In the genomic region with DNA sequence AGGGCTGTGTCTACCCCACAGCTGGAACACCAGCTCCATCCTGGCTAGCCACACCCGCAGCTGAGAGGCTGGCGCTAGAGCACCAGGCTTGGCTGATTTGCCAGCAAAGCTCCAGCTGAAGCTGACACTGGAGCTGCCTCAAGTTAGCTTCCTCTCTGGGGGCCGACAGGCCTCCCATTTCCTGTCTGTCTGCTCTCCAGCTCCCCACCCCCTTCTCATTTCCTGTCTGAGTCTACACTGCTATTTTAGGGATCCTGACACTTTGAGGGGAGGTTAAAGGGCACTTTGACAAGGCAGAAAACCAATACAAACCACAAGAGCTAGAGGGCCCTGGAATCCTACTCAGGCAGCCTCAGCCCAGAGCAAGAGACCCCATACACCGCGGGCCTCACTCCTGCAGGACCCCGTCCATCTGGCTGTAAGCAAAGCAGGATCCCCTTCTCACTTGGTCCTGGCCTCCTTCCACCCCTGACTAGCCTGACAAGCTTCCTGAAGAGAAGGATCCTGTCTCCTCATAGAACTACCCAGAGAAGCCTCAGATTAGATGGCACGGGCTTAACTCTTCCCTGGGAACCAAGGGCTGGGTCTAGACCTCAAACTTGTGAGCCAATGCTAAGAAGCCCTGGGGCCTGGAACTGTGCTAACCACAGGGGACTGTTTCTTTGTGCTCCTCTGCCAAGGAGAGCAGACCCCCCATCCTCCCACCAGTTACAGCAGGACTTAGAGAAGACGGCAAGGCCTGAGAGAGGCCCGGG, we compare ENCODE assay signal across 8 mouse cellular contexts. TPM values are rescaled to one million over a fixed set of nuclear protein-coding genes. Genes with fewer than 3 reads are reported as not detected.
A peak's percentile ranks its signal among the peaks of the same experiment; 100 is the strongest.
DNase-seq lines count a peak whose midpoint lies in the region; ATAC-seq and TF ChIP-seq lines count a peak whose summit lies in the region.

No protein-coding gene starts in this region.

- peak overlapping the region; percentile 22; the same call in 1 of the 2 replicates for H3K4me2 ChIP-seq in embryonic facial prominence, embryonic 15.5 days (replicated peaks)
- H3K4me2 ChIP-seq in heart, embryonic 15.5 days: peak overlapping the region; percentile 37
- H3K4me2 ChIP-seq in kidney, postnatal 0 days (ENCODE audit: low read length): peak overlapping the region; percentile 23
- H3K4me2 ChIP-seq in lung, postnatal 0 days (replicated peaks; ENCODE audit: low read depth, low read length): peak overlapping the region; percentile 17; the same call in 1 of the 2 replicates

- H3K9me3 ChIP-seq in embryonic facial prominence, embryonic 15.5 days (replicated peaks): no peaks in the 10 kb centered on the region
- no peaks in the 10 kb centered on the region for H3K9me3 ChIP-seq in heart, embryonic 15.5 days (replicated peaks)
- H3K9me3 ChIP-seq in kidney, postnatal 0 days (replicated peaks; ENCODE audit: low read length): no peaks in the 10 kb centered on the region
- no peaks in the 10 kb centered on the region for H3K9me3 ChIP-seq in lung, postnatal 0 days (ENCODE audit: low read length)

- no peak overlapping the region for H3K9ac ChIP-seq in embryonic facial prominence, embryonic 15.5 days
- peak overlapping the region; percentile 3; the same call in 1 of the 2 replicates for H3K9ac ChIP-seq in heart, embryonic 15.5 days
- no peak overlapping the region for H3K9ac ChIP-seq in kidney, postnatal 0 days (ENCODE audit: low read depth, low read length)
- H3K9ac ChIP-seq in lung, postnatal 0 days (replicated peaks; ENCODE audit: low read depth): no peak overlapping the region

- ATAC-seq in embryonic facial prominence, embryonic 15.5 days (ENCODE audit: insufficient number of reproducible peaks, low FRiP score, low TSS enrichment, low read depth): peak; percentile 88
- ATAC-seq in heart, embryonic 15.5 days (replicated peaks; ENCODE audit: insufficient number of reproducible peaks, insufficient read depth, low FRiP score, low read depth): peak; percentile 82
- ATAC-seq in kidney, postnatal 0 days (replicated peaks; ENCODE audit: low FRiP score, low read depth): peak; percentile 75
- ATAC-seq in lung, postnatal 0 days: peak; percentile 93

- H3K36me3 ChIP-seq in embryonic facial prominence, embryonic 15.5 days: peaks cover 37% of the 10 kb centered on the region
- peaks cover 17% of the 10 kb centered on the region for H3K36me3 ChIP-seq in heart, embryonic 15.5 days
- H3K36me3 ChIP-seq in kidney, postnatal 0 days (ENCODE audit: insufficient read depth, low read length): peaks cover 3% of the 10 kb centered on the region; the same call in 1 of the 2 replicates
- H3K36me3 ChIP-seq in lung, postnatal 0 days (ENCODE audit: insufficient read depth, low read length): no peaks in the 10 kb centered on the region
- no peaks in the 10 kb centered on the region for H3K36me3 ChIP-seq in small intestine, adult 2 months (ENCODE audit: control insufficient read depth, insufficient read depth, low read length)

- no peaks in the 10 kb centered on the region for H3K27me3 ChIP-seq in embryonic facial prominence, embryonic 15.5 days
- no peaks in the 10 kb centered on the region for H3K27me3 ChIP-seq in heart, embryonic 15.5 days
- no peaks in the 10 kb centered on the region for H3K27me3 ChIP-seq in kidney, postnatal 0 days (ENCODE audit: insufficient read depth, low read length)
- H3K27me3 ChIP-seq in lung, postnatal 0 days (replicated peaks; ENCODE audit: insufficient read depth, low read length): no peaks in the 10 kb centered on the region
- H3K27me3 ChIP-seq in small intestine, adult 2 months (ENCODE audit: control insufficient read depth, insufficient read depth, low read length): no peaks in the 10 kb centered on the region

- no peak overlapping the region for H3K4me3 ChIP-seq in embryonic facial prominence, embryonic 15.5 days (replicated peaks)
- H3K4me3 ChIP-seq in heart, embryonic 15.5 days: no peak overlapping the region
- no peak overlapping the region for H3K4me3 ChIP-seq in kidney, postnatal 0 days (replicated peaks; ENCODE audit: low read depth, low read length)
- no peak overlapping the region for H3K4me3 ChIP-seq in lung, postnatal 0 days (ENCODE audit: low read depth, low read length)
- H3K4me3 ChIP-seq in small intestine, adult 2 months (ENCODE audit: low read depth, low read length): no peak overlapping the region

- peak; percentile 96 for TF ChIP-seq EP300 in lung, postnatal 0 days (IDR thresholded peaks at IDR 0.05)

- peak overlapping the region; percentile 95 for H3K27ac ChIP-seq in embryonic facial prominence, embryonic 15.5 days (replicated peaks)
- peak overlapping the region; percentile 95 for H3K27ac ChIP-seq in heart, embryonic 15.5 days
- H3K27ac ChIP-seq in kidney, postnatal 0 days: peak overlapping the region; percentile 93
- H3K27ac ChIP-seq in lung, postnatal 0 days (ENCODE audit: low read length): peak overlapping the region; percentile 91
- peak overlapping the region; percentile 79 for H3K27ac ChIP-seq in small intestine, adult 2 months (ENCODE audit: insufficient read depth, low read depth, low read length)

- H3K4me1 ChIP-seq in embryonic facial prominence, embryonic 15.5 days: peaks cover 51% of the 10 kb centered on the region
- peaks cover 89% of the 10 kb centered on the region for H3K4me1 ChIP-seq in heart, embryonic 15.5 days (replicated peaks)
- H3K4me1 ChIP-seq in kidney, postnatal 0 days (replicated peaks; ENCODE audit: insufficient read depth, low read length): peaks cover 48% of the 10 kb centered on the region
- H3K4me1 ChIP-seq in lung, postnatal 0 days (ENCODE audit: insufficient read depth, low read depth, low read length): peaks cover 51% of the 10 kb centered on the region
- peaks cover 30% of the 10 kb centered on the region; the same call in 1 of the 2 replicates for H3K4me1 ChIP-seq in small intestine, adult 2 months (ENCODE audit: control insufficient read depth, insufficient read depth, insufficient read length, low read length)

- WGBS in embryonic facial prominence, embryonic 15.5 days: 14% methylated on average over 9 of the region's 9 CpGs
- WGBS in heart, embryonic 15.5 days: 19% methylated on average over 9 of the region's 9 CpGs
- WGBS in kidney, postnatal 0 days: 14% methylated on average over 9 of the region's 9 CpGs
- WGBS in lung, postnatal 0 days: 20% methylated on average over 9 of the region's 9 CpGs
- WGBS in small intestine, adult 2 months: 52% methylated on average over 9 of the region's 9 CpGs

- peak; percentile 41 for TF ChIP-seq CTCF in kidney, postnatal 0 days (IDR thresholded peaks at IDR 0.05; ENCODE audit: low read depth)
- peak; percentile 39 for TF ChIP-seq CTCF in lung, postnatal 0 days (IDR thresholded peaks at IDR 0.05)
- no peak for TF ChIP-seq CTCF in small intestine, adult 2 months (IDR thresholded peaks at IDR 0.05; ENCODE audit: extremely low read depth, insufficient read length, insufficient replicate concordance, low read depth, low read length)

- peak; percentile 27 for DNase-seq in urinary bladder, postnatal 25 days (ENCODE audit: low spot score)
- DNase-seq in urinary bladder, adult 2 months (ENCODE audit: low spot score): no peak
- DNase-seq in kidney, postnatal 0 days (ENCODE audit: low spot score): peak; percentile 98
- DNase-seq in lung, postnatal 0 days (ENCODE audit: low spot score): peak; percentile 98
- no peak for DNase-seq in right cerebral cortex, postnatal 14 days

- no peak for TF ChIP-seq POLR2A in small intestine, adult 2 months (IDR thresholded peaks at IDR 0.05; ENCODE audit: low read depth, low read length)

RNA-seq across cellular contexts. Expression of a gene that starts 37.2 kb away (rescaled TPM):
- polyA plus RNA-seq in urinary bladder, adult 2 months (2012; rRNA removed): 8.9 and 9.9 TPM in 2 replicates
- polyA plus RNA-seq in embryonic facial prominence, embryonic 15.5 days (2015; fragmentation: Nextera tagmentation; extraction: Ambion mirVana): 28.3 and 28.9 TPM in 2 replicates
- polyA plus RNA-seq in heart, embryonic 15.5 days (2015; fragmentation: Nextera tagmentation; extraction: Ambion mirVana): 14.0 and 17.8 TPM in 2 replicates
- polyA plus RNA-seq in kidney, postnatal 0 days (2015; fragmentation: Nextera tagmentation; extraction: Ambion mirVana): 31.6 and 33.4 TPM in 2 replicates
- 25.8 and 30.7 TPM in 2 replicates for polyA plus RNA-seq in lung, postnatal 0 days (2015; fragmentation: Nextera tagmentation; extraction: Ambion mirVana)
- polyA plus RNA-seq in small intestine, adult 2 months (2012; rRNA removed): 4.2 and 8.2 TPM in 2 replicates

RNA-seq across cellular contexts. Expression of a gene that starts 37.4 kb away (rescaled TPM):
- polyA plus RNA-seq in urinary bladder, adult 2 months (2012; rRNA removed): 0.04 and 0.07 TPM in 2 replicates
- 0.14 and 0.27 TPM in 2 replicates for polyA plus RNA-seq in embryonic facial prominence, embryonic 15.5 days (2015; fragmentation: Nextera tagmentation; extraction: Ambion mirVana)
- 0.09 and 0.47 TPM in 2 replicates for polyA plus RNA-seq in heart, embryonic 15.5 days (2015; fragmentation: Nextera tagmentation; extraction: Ambion mirVana)
- 0.22 and 0.47 TPM in 2 replicates for polyA plus RNA-seq in kidney, postnatal 0 days (2015; fragmentation: Nextera tagmentation; extraction: Ambion mirVana)
- 0.07 TPM in 1 of 2 replicates, not detected in the other for polyA plus RNA-seq in lung, postnatal 0 days (2015; fragmentation: Nextera tagmentation; extraction: Ambion mirVana)
- not detected in 2 replicates for polyA plus RNA-seq in small intestine, adult 2 months (2012; rRNA removed)

RNA-seq across cellular contexts. Expression of a gene that starts 38.2 kb away (rescaled TPM):
- polyA plus RNA-seq in urinary bladder, adult 2 months (2012; rRNA removed): 67.8 and 74.1 TPM in 2 replicates
- polyA plus RNA-seq in embryonic facial prominence, embryonic 15.5 days (2015; fragmentation: Nextera tagmentation; extraction: Ambion mirVana): 57.5 and 64.2 TPM in 2 replicates
- polyA plus RNA-seq in heart, embryonic 15.5 days (2015; fragmentation: Nextera tagmentation; extraction: Ambion mirVana): 37.2 and 42.1 TPM in 2 replicates
- polyA plus RNA-seq in kidney, postnatal 0 days (2015; fragmentation: Nextera tagmentation; extraction: Ambion mirVana): 38.3 and 42.7 TPM in 2 replicates
- 37.1 and 39.9 TPM in 2 replicates for polyA plus RNA-seq in lung, postnatal 0 days (2015; fragmentation: Nextera tagmentation; extraction: Ambion mirVana)
- 14.4 and 20.8 TPM in 2 replicates for polyA plus RNA-seq in small intestine, adult 2 months (2012; rRNA removed)

RNA-seq across cellular contexts. Expression of a gene that starts 59.6 kb away (rescaled TPM):
- 331 and 342 TPM in 2 replicates for polyA plus RNA-seq in urinary bladder, adult 2 months (2012; rRNA removed)
- 338 and 362 TPM in 2 replicates for polyA plus RNA-seq in embryonic facial prominence, embryonic 15.5 days (2015; fragmentation: Nextera tagmentation; extraction: Ambion mirVana)
- 221 and 295 TPM in 2 replicates for polyA plus RNA-seq in heart, embryonic 15.5 days (2015; fragmentation: Nextera tagmentation; extraction: Ambion mirVana)
- polyA plus RNA-seq in kidney, postnatal 0 days (2015; fragmentation: Nextera tagmentation; extraction: Ambion mirVana): 774 and 842 TPM in 2 replicates
- polyA plus RNA-seq in lung, postnatal 0 days (2015; fragmentation: Nextera tagmentation; extraction: Ambion mirVana): 669 and 693 TPM in 2 replicates
- 672 and 1,662 TPM in 2 replicates for polyA plus RNA-seq in small intestine, adult 2 months (2012; rRNA removed)

Comparison
In these comparisons a context has a peak if more than half of its experiments do, and no peak if none do; other contexts are left out.
1. DNase-seq: peak in urinary bladder, postnatal 25 days (single experiment), kidney, postnatal 0 days (single experiment) and lung, postnatal 0 days (single experiment); none in urinary bladder, adult 2 months (single experiment) and right cerebral cortex, postnatal 14 days (single experiment).
2. Peak in every context shown above with its lines, with median percentiles within 50 percentile points of each other: ATAC-seq, H3K27ac ChIP-seq and H3K4me2 ChIP-seq.